Mouse (Mus musculus) kidney, embryonic 15.5 days (tissue): ENCODE measurements around the gene Esd. TPM values are rescaled to one million over a fixed set of nuclear protein-coding genes. Genes with fewer than 3 reads are reported as not detected.

Experiments
- ATAC-seq: fragments of 200-750 bp; cut with Nextera tagmentation; replicated peaks from 2 replicates; pipeline ENCODE4 v1.8.0; 2017; ENCODE audit warnings: moderate TSS enrichment; ENCODE audit not compliant: low FRiP score
- H3K27ac ChIP-seq: fragments of 300-500 bp; sonication (generic); 2 replicates; pipeline ENCODE4 v1.5.1; 2015; ENCODE audit warnings: mild to moderate bottlenecking, inconsistent platforms
- H3K27me3 ChIP-seq: fragments of 300-500 bp; sonication (generic); 2 replicates; pipeline ENCODE4 v1.6.1; 2015; ENCODE audit warnings: inconsistent platforms
- H3K36me3 ChIP-seq: fragments of 300-500 bp; sonication (generic); 2 replicates; pipeline ENCODE4 v1.6.1; 2015; ENCODE audit warnings: inconsistent platforms
- H3K4me1 ChIP-seq: fragments of 300-500 bp; sonication (generic); 2 replicates; pipeline ENCODE4 v1.6.1; 2015; ENCODE audit warnings: inconsistent platforms
- H3K4me2 ChIP-seq: fragments of 300-500 bp; sonication (generic); 2 replicates; pipeline ENCODE4 v1.6.1; 2015; ENCODE audit warnings: moderate library complexity, mild to moderate bottlenecking, inconsistent platforms
- H3K4me3 ChIP-seq: fragments of 300-500 bp; sonication (generic); replicated peaks from 2 replicates; pipeline ENCODE4 v1.5.1; 2015; ENCODE audit warnings: mild to moderate bottlenecking, inconsistent platforms
- H3K9ac ChIP-seq: fragments of 300-500 bp; sonication (generic); 2 replicates; pipeline ENCODE4 v1.6.1; 2015; ENCODE audit warnings: mild to moderate bottlenecking, inconsistent platforms
- H3K9me3 ChIP-seq: fragments of 300-500 bp; sonication (generic); replicated peaks from 2 replicates; pipeline ENCODE4 v1.6.1; 2016; ENCODE audit warnings: inconsistent platforms
- WGBS: fragments of 180-500 bp; shearing (Covaris S2); methylation state at CpG from one replicate; pipeline ENCODE4 v1.1.7; 2015; ENCODE audit warnings: mixed read lengths; 5-methylcytosine and 5-hydroxymethylcytosine counted together
- polyA plus RNA-seq: library from polyadenylated mRNA; unstranded; fragments of >200 nt; fragmentation: Nextera tagmentation; extraction: Ambion mirVana; gene quantifications from 2 replicates; pipeline ENCODE4 v1.2.1, GENCODE M21; 2015

Esd gene
- 424 and 425 TPM in 2 replicates for polyA plus RNA-seq

DNA sequence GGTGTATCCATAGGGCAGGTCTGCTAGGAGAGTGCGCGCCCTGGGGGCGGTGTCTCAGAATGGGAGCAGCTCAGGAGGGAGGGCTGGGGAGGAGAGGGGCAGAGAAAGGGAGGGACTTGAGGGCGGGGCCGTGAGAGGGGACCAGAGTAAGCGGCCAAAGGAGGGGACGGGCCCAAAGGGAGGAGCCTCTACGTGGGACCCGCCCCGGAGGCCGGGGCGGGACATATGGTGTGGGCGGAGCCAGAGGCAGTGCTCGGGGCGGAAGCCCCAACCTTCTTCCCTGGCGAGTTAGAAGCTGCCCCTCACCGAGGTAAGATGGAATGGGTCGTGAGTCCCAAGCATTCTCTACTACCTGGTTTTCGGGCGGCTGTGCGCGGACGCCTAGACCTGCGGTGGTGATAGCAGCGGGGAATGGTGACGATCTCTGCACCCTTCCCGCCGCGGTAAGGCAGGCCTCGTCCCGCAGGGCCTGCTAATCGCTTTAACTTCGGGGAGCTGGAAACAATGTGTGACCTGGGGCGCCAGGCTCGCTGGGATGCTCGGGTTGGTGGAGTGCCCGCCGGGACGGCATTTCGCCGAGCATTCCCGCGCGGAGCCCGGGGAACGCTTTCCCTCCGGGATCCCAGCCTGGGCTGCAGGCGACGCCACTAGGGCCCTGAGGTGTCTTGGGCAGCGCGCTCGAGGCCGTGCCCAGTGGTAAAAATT lies at the start of gene Esd:
Gene Esd, plus strand, starts transcription at position 219 of the 705 bp plus-strand sequence.
- Histone ChIP-seq H3K4me2 (peak within 1 kb of the TSS; percentile 66), H3K4me3 (peak within 1 kb of the TSS; percentile 88), H3K36me3 (peaks cover 19% of the 10 kb centered on the region), H3K4me1 (peaks cover 23% of the 10 kb centered on the region), H3K27me3 (no peaks in the 10 kb centered on the region), H3K9ac (peak within 1 kb of the TSS; percentile 89), H3K9me3 (no peaks in the 10 kb centered on the region), H3K27ac (peak within 1 kb of the TSS; percentile 95)
- ATAC-seq: peak; percentile 98
- WGBS: under 1% methylated on average over 53 of the region's 53 CpGs

DNA sequence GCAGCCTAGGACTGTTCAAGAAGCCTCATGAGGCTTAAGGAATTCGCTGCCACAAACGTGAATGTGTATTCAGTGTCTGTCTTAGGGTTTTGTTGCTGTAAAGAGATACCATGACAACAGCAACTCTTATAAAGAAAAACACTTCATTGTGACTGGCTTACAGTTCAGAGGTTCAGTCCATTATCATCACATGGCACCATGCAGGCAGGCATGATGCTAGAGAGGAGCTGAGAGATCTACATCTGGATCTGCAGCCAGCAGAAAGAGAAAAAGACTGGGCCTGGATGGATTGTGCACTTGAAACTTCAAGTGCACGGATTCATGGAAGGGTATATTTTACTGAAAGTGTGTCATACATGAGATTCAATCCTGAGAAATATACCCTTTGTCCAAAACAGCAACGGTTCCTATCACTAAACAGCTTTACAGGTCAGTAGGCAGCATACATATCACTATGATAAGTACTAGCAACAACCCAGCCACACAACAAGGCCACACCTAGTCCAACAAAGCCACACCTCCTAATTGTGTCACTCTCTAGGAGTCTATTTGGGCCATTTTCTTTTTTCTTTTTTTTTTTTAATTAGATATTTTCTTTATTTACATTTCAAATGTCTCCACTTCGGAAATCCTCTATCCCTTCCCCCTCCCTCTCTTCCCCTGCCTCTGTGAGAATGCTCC lies 47.7 kb upstream of the Esd start:
- 79% methylated on average over 5 of the region's 5 CpGs for WGBS
- H3K4me1 ChIP-seq: no peaks in the 10 kb centered on the region

DNA sequence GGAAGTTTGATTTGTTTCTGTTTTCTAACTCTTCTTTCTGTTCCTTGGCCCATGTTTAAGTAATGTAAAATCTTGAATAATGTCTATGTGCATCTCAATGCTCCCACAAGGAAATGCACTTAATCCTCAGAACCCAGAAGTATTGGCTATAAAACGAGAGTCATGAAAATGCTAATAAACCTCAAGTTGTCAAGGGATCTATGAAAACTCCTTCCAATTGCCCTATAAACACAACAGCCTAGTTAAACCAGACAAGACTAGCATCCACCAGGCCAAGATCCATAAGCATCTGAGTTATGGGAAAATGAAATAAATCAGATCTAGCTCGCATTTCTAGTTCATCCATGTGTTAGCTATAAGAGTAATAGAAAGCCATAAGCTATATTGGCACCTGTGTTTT lies 40.1 kb upstream of the Esd start:
- Histone ChIP-seq H3K9me3 (no peaks in the 10 kb centered on the region), H3K27ac (no peak overlapping the region), H3K4me3 (no peak overlapping the region), H3K4me1 (peaks cover 3% of the 10 kb centered on the region), H3K27me3 (no peaks in the 10 kb centered on the region), H3K9ac (no peak overlapping the region), H3K36me3 (no peaks in the 10 kb centered on the region), H3K4me2 (no peak overlapping the region)
- no peak for ATAC-seq
- 92% methylated on average over 2 of the region's 2 CpGs for WGBS

More for the DNA sequence above, 47.7 kb upstream of the Esd start:
- Histone ChIP-seq H3K36me3 (no peaks in the 10 kb centered on the region), H3K9me3 (no peaks in the 10 kb centered on the region), H3K9ac (no peak overlapping the region), H3K27ac (no peak overlapping the region), H3K27me3 (no peaks in the 10 kb centered on the region), H3K4me3 (no peak overlapping the region), H3K4me2 (no peak overlapping the region)
- ATAC-seq: no peak

DNA sequence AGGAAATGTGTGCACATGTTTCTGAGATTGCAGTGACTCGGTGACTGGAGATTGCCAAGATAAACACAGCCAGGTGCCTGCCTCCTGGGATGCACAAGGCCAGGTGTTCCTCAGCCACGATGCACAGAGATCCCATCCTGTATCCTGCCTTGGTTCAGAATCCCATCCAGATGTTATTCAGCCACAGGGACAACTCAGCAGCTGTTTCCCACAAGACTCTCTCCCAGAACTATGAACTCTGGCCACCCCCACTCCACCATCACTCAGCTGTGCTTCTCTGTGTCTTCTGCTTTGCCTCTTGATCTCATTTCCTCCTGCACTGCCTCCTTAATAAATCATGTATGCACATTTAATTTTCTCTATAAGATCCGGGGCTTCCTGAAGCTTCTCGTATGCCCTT lies 35.3 kb upstream of the Esd start:
- no peak overlapping the region for H3K27ac ChIP-seq
- H3K9ac ChIP-seq: no peak overlapping the region
- no peak overlapping the region for H3K4me2 ChIP-seq
- H3K9me3 ChIP-seq: no peaks in the 10 kb centered on the region
- H3K4me1 ChIP-seq: peaks cover 3% of the 10 kb centered on the region
- H3K27me3 ChIP-seq: no peaks in the 10 kb centered on the region
- no peaks in the 10 kb centered on the region for H3K36me3 ChIP-seq
- peak; percentile 49; the same call in 1 of the 2 replicates for ATAC-seq
- H3K4me3 ChIP-seq: no peak overlapping the region
- WGBS: 18% methylated on average over 4 of the region's 4 CpGs

DNA sequence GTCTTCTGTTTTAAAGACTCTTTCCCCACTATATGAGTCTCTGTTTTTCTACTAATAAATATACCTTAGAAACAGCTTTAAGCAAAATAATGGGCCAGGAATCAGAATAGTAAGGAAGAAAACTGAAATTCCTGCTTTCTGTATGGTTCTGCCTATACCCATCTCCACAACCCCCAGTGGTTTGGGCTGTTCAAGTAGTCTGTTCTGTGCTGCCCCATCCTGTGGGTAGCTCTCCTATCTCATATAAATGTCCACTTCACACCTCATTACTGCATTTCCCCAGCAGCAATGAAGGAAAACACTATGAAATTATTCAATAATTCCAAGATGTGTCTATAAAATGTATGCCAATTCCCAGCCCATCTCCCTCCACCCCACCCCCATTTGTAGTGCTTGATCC lies 34.7 kb upstream of the Esd start:
- Histone ChIP-seq H3K27ac (no peak overlapping the region), H3K9ac (no peak overlapping the region)

DNA sequence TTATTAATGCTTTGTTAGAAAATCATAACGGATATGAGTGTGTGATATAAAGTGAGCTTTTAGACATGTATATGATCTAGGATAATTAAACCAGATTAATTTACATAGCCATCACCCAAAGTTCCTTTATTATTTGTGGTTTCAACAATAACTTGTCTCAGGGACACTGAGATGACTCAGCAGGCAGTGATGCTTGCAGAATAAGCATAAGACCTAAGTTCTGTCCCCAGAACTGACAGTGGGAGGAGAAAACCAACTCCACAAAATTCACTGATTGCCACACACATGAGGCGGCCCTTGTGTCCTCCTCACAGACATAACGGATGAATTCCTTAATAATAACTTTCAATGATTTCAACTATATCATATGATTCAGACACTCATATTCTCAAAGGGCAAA lies 32.9 kb upstream of the Esd start:
- H3K36me3 ChIP-seq: no peaks in the 10 kb centered on the region
- H3K27me3 ChIP-seq: no peaks in the 10 kb centered on the region
- H3K27ac ChIP-seq: no peak overlapping the region

More for the DNA sequence above, 34.7 kb upstream of the Esd start:
- Histone ChIP-seq H3K27me3 (no peaks in the 10 kb centered on the region), H3K4me3 (no peak overlapping the region), H3K36me3 (no peaks in the 10 kb centered on the region), H3K4me2 (no peak overlapping the region), H3K4me1 (peaks cover 3% of the 10 kb centered on the region), H3K9me3 (no peaks in the 10 kb centered on the region)
- no peak for ATAC-seq

DNA sequence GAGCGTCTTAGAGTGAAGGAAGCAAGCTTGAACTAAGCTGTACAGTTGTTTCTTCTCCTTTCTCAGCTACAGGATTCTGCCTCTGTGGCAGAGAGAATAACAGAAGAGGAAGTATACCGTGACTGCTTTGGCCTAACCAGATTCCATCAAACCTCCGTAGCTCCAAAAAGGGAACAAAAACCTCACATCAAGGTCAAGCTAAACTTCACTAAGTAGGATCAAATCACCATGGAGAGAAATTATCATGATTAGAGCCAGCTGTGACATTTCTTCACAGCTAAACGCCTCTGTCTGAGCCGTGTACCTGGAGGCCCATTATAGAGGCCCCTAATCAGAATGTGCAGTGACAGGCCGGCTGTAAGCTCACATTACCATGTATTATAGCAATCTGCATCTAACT lies 28.2 kb upstream of the Esd start:
- Histone ChIP-seq H3K27me3 (no peaks in the 10 kb centered on the region), H3K4me1 (0 out of 2 replicates have a peak, but pooled peaks cover 7% of the 10 kb centered on the region), H3K36me3 (no peaks in the 10 kb centered on the region), H3K9ac (no peak overlapping the region), H3K4me3 (no peak overlapping the region), H3K27ac (no peak overlapping the region), H3K9me3 (no peaks in the 10 kb centered on the region), H3K4me2 (no peak overlapping the region)
- no peak for ATAC-seq
- WGBS: 34% methylated on average over 6 of the region's 6 CpGs

More for the DNA sequence above, 32.9 kb upstream of the Esd start:
- H3K4me3 ChIP-seq: no peak overlapping the region
- no peaks in the 10 kb centered on the region for H3K9me3 ChIP-seq
- H3K4me1 ChIP-seq: peaks cover 10% of the 10 kb centered on the region
- WGBS: 80% methylated on average over 3 of the region's 3 CpGs
- ATAC-seq: no peak
- no peak overlapping the region for H3K4me2 ChIP-seq
- no peak overlapping the region for H3K9ac ChIP-seq

DNA sequence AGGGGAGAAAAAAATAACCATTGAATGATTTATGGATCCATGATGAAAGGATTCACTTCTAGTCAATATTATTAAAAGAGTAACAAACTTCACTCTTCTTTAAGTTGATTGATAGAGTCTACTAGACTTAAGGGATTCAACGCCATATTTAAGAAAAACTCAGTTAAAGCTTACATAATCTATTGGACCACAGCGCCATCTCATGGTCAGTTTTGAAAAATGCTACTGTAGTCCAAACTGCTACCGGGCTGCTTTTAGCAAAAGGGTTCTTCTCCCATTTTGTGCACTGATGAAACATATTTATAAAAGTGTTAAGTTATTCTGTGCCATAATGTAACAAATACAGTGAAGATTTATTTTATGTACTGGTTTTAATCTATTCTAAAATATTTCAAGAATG lies 23.0 kb upstream of the Esd start:
- 0 out of 2 replicates have a peak, but pooled peaks cover 1% of the 10 kb centered on the region for H3K4me1 ChIP-seq
- H3K36me3 ChIP-seq: no peaks in the 10 kb centered on the region
- H3K9me3 ChIP-seq: no peaks in the 10 kb centered on the region
- no peak for ATAC-seq
- H3K27ac ChIP-seq: no peak overlapping the region
- 20% methylated on average over 3 of the region's 3 CpGs for WGBS
- H3K4me2 ChIP-seq: no peak overlapping the region
- H3K4me3 ChIP-seq: no peak overlapping the region
- H3K27me3 ChIP-seq: no peaks in the 10 kb centered on the region
- H3K9ac ChIP-seq: no peak overlapping the region

DNA sequence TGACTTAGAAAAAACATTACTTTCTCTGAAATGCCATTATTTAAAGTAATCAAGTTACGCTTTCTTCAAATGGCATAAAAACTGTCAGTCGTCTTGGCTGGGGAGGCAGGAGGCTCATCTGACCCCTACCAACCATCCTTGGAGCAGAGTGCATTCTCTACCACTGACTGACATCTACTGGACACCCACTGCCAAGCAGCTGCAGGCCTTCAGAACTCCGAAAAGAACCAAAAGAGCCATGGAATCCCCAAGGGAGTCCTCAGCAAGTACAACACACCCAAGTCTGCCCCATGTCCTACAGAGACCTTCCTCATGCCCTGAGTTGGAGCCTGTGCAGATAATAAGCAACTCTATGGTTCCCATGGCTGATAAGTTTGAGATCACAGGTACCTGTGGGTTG lies 8.6 kb upstream of the Esd start:
- Histone ChIP-seq H3K4me1 (0 out of 2 replicates have a peak, but pooled peaks cover 9% of the 10 kb centered on the region), H3K4me3 (no peak overlapping the region), H3K36me3 (no peaks in the 10 kb centered on the region), H3K4me2 (no peak overlapping the region), H3K27ac (no peak overlapping the region), H3K9ac (no peak overlapping the region), H3K27me3 (no peaks in the 10 kb centered on the region), H3K9me3 (no peaks in the 10 kb centered on the region)
- WGBS: 63% methylated on average over 3 of the region's 3 CpGs
- ATAC-seq: no peak

DNA sequence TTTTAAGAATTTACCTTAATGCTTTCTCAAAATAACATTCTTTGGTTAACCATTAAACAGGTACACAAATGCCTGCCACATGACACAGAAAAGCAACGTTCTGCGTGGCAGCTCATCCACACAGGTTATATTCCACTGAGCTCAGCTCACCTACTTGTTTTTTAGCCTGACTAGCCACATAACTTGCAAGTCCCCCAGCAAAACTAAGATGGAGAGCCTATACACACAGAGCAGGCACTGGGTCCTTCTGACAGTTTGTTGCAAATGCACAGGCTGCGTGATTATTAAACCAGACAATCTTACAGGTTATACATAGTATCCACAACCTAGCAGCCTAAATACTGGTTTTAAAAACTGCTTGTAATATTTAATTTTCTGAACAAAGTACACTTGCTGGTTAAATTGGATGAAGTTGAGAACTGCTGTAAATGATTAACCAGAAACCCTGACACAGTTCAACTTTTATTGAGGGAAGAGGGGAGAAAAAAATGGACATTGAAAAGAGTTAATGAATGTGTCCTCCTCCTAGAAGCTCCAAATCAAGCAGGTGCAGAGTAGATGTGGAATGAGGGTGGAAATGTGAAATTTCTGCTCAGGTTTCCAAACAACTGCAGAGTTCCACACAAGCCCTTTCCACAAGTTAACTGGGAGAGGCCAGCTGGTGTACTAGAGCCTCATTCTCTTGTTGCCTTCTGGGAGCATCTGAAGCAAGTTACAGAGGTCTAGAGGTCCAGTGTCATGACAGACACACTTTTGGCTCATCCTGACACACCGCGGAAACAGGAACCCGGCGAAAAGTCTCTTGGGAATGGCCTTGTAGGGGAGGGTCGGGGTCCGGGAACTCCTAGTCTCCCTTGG lies 647 bp upstream of the Esd start:
- Histone ChIP-seq H3K4me1 (peaks cover 26% of the 10 kb centered on the region), H3K4me3 (peak overlapping the region; percentile 88), H3K27me3 (no peaks in the 10 kb centered on the region), H3K27ac (peak overlapping the region; percentile 95), H3K9ac (peak overlapping the region; percentile 39; the same call in 1 of the 2 replicates), H3K4me2 (peak overlapping the region; percentile 66), H3K9me3 (no peaks in the 10 kb centered on the region), H3K36me3 (peaks cover 11% of the 10 kb centered on the region)
- WGBS: 23% methylated on average over 9 of the region's 9 CpGs
- ATAC-seq: no peak

DNA sequence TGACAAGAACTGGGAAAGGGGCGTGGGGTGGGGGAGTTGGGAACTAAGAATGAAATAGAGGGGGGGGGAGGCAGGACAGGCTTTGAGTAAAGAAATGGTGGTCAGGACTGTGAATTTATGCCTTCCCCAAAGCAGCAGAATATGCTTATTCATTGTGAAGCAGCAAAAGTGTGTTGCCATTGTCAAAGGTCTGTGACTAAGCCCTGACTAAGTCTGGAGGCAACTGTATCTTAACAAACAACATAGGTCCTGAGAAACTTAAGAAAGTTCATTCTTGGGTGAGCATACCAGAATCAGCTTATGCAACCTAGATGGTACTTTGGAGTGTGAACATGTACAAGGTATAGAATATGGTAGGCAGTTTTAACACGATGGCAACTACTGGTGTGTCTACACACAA lies 1.3 kb downstream of the Esd start:
- peak overlapping the region; percentile 66 for H3K4me2 ChIP-seq
- no peak for ATAC-seq
- H3K9ac ChIP-seq: peak overlapping the region; percentile 27; the same call in 1 of the 2 replicates
- H3K9me3 ChIP-seq: no peaks in the 10 kb centered on the region
- peaks cover 21% of the 10 kb centered on the region for H3K4me1 ChIP-seq
- peak overlapping the region; percentile 88 for H3K4me3 ChIP-seq
- H3K27ac ChIP-seq: no peak overlapping the region
- H3K27me3 ChIP-seq: no peaks in the 10 kb centered on the region
- 56% methylated on average over 2 of the region's 2 CpGs for WGBS
- H3K36me3 ChIP-seq: peaks cover 31% of the 10 kb centered on the region

DNA sequence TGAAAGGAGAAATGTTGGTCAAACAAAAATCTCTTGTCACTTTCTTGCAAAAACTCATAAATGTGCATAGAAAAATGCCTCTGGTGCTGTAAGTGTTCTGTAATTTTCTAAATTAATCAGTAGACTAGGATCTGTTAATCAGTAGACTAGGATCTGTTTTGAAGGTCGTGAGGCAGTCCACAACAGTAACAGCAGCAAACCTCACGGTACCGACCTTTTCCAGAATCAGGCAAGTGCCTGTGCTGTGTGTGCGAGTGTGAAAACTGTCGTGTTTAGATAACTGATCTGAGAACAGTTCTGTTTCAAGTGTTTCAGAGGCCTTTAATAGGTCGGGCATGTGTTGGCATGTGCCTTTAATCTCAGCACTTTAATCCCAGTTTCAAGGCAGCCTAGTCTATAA lies 3.4 kb downstream of the Esd start:
- Histone ChIP-seq H3K36me3 (peaks cover 51% of the 10 kb centered on the region), H3K4me3 (no peak overlapping the region), H3K4me2 (0 out of 2 replicates have a peak overlapping the region, but pooled peaks have one; percentile 9), H3K27ac (no peak overlapping the region), H3K9me3 (no peaks in the 10 kb centered on the region), H3K9ac (no peak overlapping the region), H3K27me3 (no peaks in the 10 kb centered on the region), H3K4me1 (peaks cover 21% of the 10 kb centered on the region)
- ATAC-seq: no peak
- 73% methylated on average over 6 of the region's 6 CpGs for WGBS
